Mouse (Mus musculus): ENCODE measurements at regions not wholly inside any gene's neighbourhood (a gene's known extent, or its start where the extent isn't known, plus 50 kb on each side); places are given as distances from the start of the nearest gene placed in this dataset.
"Not testable (repeated sequence)": the region's sequence is repeated elsewhere in the genome, so short reads cannot be mapped to it uniquely, and the experiment has no call there.

GRCm38 (mm10) chr14:60525284-60525962 lies 108.4 kb upstream of the Spata13 start:
- peak; percentile 54 to 80 for DNase-seq (ENCODE audit: low spot score in 2 of 2)

GRCm38 (mm10) chr14:60525979-60526378 lies 107.8 kb upstream of the Spata13 start:
- no peak for DNase-seq (ENCODE audit: low spot score in 2 of 2)

GRCm38 (mm10) chr14:60526832-60527231 lies 107.0 kb upstream of the Spata13 start:
- DNase-seq (ENCODE audit: low spot score in 2 of 2): no peak

- peak in 1 of 2 experiments; percentile 36 for DNase-seq (ENCODE audit: low spot score in 2 of 2)
Observed at GRCm38 (mm10) chr14:60527951-60528350, 105.8 kb upstream of the Spata13 start.

GRCm38 (mm10) chr14:60528520-60528919 lies 105.3 kb upstream of the Spata13 start:
- no peak for DNase-seq (ENCODE audit: low spot score in 2 of 2)

- DNase-seq (ENCODE audit: low spot score in 2 of 2): peak in 1 of 2 experiments; percentile 27
Observed at GRCm38 (mm10) chr14:60529022-60529421, 104.8 kb upstream of the Spata13 start.

GRCm38 (mm10) chr14:60529646-60530347 lies 104.0 kb upstream of the Spata13 start:
- no peak for DNase-seq (ENCODE audit: low spot score in 2 of 2)

GRCm38 (mm10) chr14:60530348-60530711 lies 103.5 kb upstream of the Spata13 start:
- peak in 1 of 2 experiments; percentile 21 for DNase-seq (ENCODE audit: low spot score in 2 of 2)

GRCm38 (mm10) chr14:60530973-60531372 lies 102.8 kb upstream of the Spata13 start:
- DNase-seq (ENCODE audit: low spot score in 2 of 2): no peak

- no peak for DNase-seq (ENCODE audit: low spot score in 2 of 2)
Observed at GRCm38 (mm10) chr14:60531766-60532165, 102.0 kb upstream of the Spata13 start.

GRCm38 (mm10) chr14:60533452-60534224 lies 100.2 kb upstream of the Spata13 start:
- DNase-seq (ENCODE audit: low spot score in 2 of 2): no peak

- no peak for DNase-seq (ENCODE audit: low spot score in 2 of 2)
Observed at GRCm38 (mm10) chr14:60539040-60539439, 94.8 kb upstream of the Spata13 start.

GRCm38 (mm10) chr14:60540111-60540510 lies 93.7 kb upstream of the Spata13 start:
- DNase-seq (ENCODE audit: low spot score in 2 of 2): no peak

GRCm38 (mm10) chr14:60541596-60541995 lies 92.2 kb upstream of the Spata13 start:
- DNase-seq (ENCODE audit: low spot score in 2 of 2): no peak

GRCm38 (mm10) chr14:60544767-60545166 lies 89.0 kb upstream of the Spata13 start:
- DNase-seq (ENCODE audit: low spot score in 2 of 2): no peak

- DNase-seq (ENCODE audit: low spot score in 2 of 2): no peak
Observed at GRCm38 (mm10) chr14:60554222-60554740, 79.5 kb upstream of the Spata13 start.

GRCm38 (mm10) chr14:60556541-60556940 lies 77.3 kb upstream of the Spata13 start:
- DNase-seq (ENCODE audit: low spot score in 2 of 2): no peak

- no peak for DNase-seq (ENCODE audit: low spot score in 2 of 2)
Observed at GRCm38 (mm10) chr14:60557020-60557419, 76.8 kb upstream of the Spata13 start.

GRCm38 (mm10) chr14:60559376-60559775 lies 74.4 kb upstream of the Spata13 start:
- DNase-seq (ENCODE audit: low spot score in 2 of 2): no peak

GRCm38 (mm10) chr14:60559826-60560529 lies 73.8 kb upstream of the Spata13 start:
- DNase-seq (ENCODE audit: low spot score in 2 of 2): peak; percentile 20 to 62

- DNase-seq (ENCODE audit: low spot score in 2 of 2): no peak
Observed at GRCm38 (mm10) chr14:60576281-60576680, 57.5 kb upstream of the Spata13 start.

- DNase-seq (ENCODE audit: low spot score in 2 of 2): not testable (repeated sequence)
Observed at GRCm38 (mm10) chr14:60580131-60580530, 53.7 kb upstream of the Spata13 start.

Data from spleen, postnatal 10 days (tissue).